Mouse (Mus musculus) ES-E14 (cell line): ENCODE data around the gene Ddx19a.

Experiments
- HCFC1 ChIP-seq: IDR thresholded peaks from 2 replicates; pipeline ENCODE4 v1.6.1; 2012; ENCODE audit warnings: low read length, inconsistent platforms, borderline replicate concordance; ENCODE audit not compliant: insufficient read depth
- MAFK ChIP-seq: IDR thresholded peaks from 2 replicates; pipeline ENCODE4 v1.6.1; 2014; ENCODE audit warnings: mild to moderate bottlenecking, low read depth, low read length, inconsistent platforms; ENCODE audit not compliant: insufficient read depth

DNA sequence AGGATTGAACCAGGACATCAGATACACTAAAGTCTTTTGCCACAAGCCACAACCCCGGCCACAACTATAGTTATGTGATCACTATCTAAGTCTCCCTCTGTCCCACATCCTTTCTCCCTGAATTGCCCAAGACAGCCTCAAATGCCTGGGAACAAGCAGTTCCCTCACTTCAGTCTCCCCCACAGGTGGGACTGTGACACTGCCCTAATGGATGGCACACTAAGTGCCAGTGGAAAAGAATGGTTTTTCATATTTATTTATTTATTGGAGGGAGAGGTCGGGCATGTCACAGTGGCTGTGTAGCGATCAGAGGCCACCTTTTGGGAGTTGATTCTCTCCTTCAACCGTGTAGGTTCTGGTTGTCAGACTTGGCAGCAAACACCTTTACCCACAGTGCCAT, 51.9 kb downstream of the Ddx19a start:
- no peak for TF ChIP-seq MAFK
- TF ChIP-seq HCFC1 = no peak
